Mouse (Mus musculus) CH12.LX (cell line): ENCODE results near the gene U2surp. TPM values are rescaled to one million over a fixed set of nuclear protein-coding genes. Genes with fewer than 3 reads are reported as not detected.
"Not testable (repeated sequence)": the region's sequence is repeated elsewhere in the genome, so short reads cannot be mapped to it uniquely, and the experiment has no call there.

Source experiments
- DNase-seq: peaks from one replicate; pipeline ENCODE4 v3.0.0-alpha.2; 2013; ENCODE audit errors: extremely low read depth
- H3K27ac ChIP-seq: 2 replicates; pipeline ENCODE4 v1.5.1; 2012; ENCODE audit warnings: low read depth, mild to moderate bottlenecking, control low read depth, moderate library complexity; ENCODE audit not compliant: insufficient read depth
- H3K27me3 ChIP-seq: replicated peaks from 2 replicates; pipeline ENCODE3; 2012; ENCODE audit warnings: inconsistent platforms
- H3K36me3 ChIP-seq, 2 experiments: replicated peaks in 1 of 2; 2 replicates each; pipeline versions ENCODE3 to v1.6.1; 2012; ENCODE audit warnings: inconsistent platforms in 1 of 2, low read length in 1 of 2, mild to moderate bottlenecking in 1 of 2, mixed read lengths in 1 of 2, moderate library complexity in 1 of 2; ENCODE audit not compliant: control insufficient read depth in 1 of 2, insufficient read depth in 1 of 2
- H3K4me1 ChIP-seq, 2 experiments: 2 replicates each; pipeline ENCODE4 v1.6.1; 2012; ENCODE audit warnings: inconsistent platforms in 1 of 2, moderate library complexity in 1 of 2; ENCODE audit not compliant: insufficient read depth in 2 of 2, control insufficient read depth in 1 of 2
- H3K4me2 ChIP-seq: 2 replicates; pipeline ENCODE4 v1.6.1; 2012; ENCODE audit warnings: low read depth, mild to moderate bottlenecking, control low read depth; ENCODE audit not compliant: poor library complexity, insufficient read depth, severe bottlenecking
- H3K4me3 ChIP-seq, 3 experiments: fragments of 150-350 bp in 1 of 3; sonication (generic) in 1 of 3; replicated peaks in 1 of 3; 2 replicates each; pipeline versions ENCODE3 to v1.5.1; 2011 to 2012; ENCODE audit warnings: low read depth in 2 of 3, low read length in 2 of 3, mild to moderate bottlenecking in 2 of 3, moderate library complexity in 2 of 3, control low read depth in 1 of 3, improper control_type of control experiment in 1 of 3, inconsistent platforms in 1 of 3, mixed read lengths in 1 of 3; ENCODE audit not compliant: poor library complexity in 1 of 3
- H3K79me2 ChIP-seq: replicated peaks from 2 replicates; pipeline ENCODE4 v1.6.1; 2012; ENCODE audit warnings: mild to moderate bottlenecking, moderate library complexity; ENCODE audit not compliant: control insufficient read depth, poor library complexity, insufficient read depth, severe bottlenecking; ENCODE audit errors: extremely low read depth
- H3K9ac ChIP-seq: 2 replicates; pipeline ENCODE4 v1.6.1; 2012; ENCODE audit warnings: low read depth, mild to moderate bottlenecking, control low read depth, moderate library complexity; ENCODE audit not compliant: insufficient read depth
- H3K9me3 ChIP-seq: replicated peaks from 2 replicates; pipeline ENCODE3; 2012; ENCODE audit warnings: low read length, inconsistent platforms, mixed read lengths
- BHLHE40 ChIP-seq: IDR thresholded peaks from 2 replicates; pipeline ENCODE4 v1.6.1; 2011; ENCODE audit warnings: mild to moderate bottlenecking, low read depth, low read length, improper control_type of control experiment
- CTCF ChIP-seq, 2 experiments: IDR thresholded peaks in 1 of 2; conservative IDR thresholded peaks in 1 of 2; 2 replicates each; pipeline ENCODE4 v1.5.1; 2011 to 2012; ENCODE audit warnings: low read depth in 2 of 2, low read length in 2 of 2, improper control_type of control experiment in 1 of 2, inconsistent platforms in 1 of 2, mild to moderate bottlenecking in 1 of 2, moderate library complexity in 1 of 2
- GABPA ChIP-seq: IDR thresholded peaks from 2 replicates; pipeline ENCODE4 v1.6.1; 2012; ENCODE audit warnings: low read depth, low read length, improper control_type of control experiment, inconsistent platforms; ENCODE audit not compliant: insufficient replicate concordance
- JUND ChIP-seq: conservative IDR thresholded peaks from 2 replicates; pipeline ENCODE4 v1.6.1; 2011; ENCODE audit warnings: low read depth, low read length, improper control_type of control experiment
- MAFK ChIP-seq: IDR thresholded peaks from 2 replicates; pipeline ENCODE4 v1.6.1; 2011; ENCODE audit warnings: low read length, improper control_type of control experiment; ENCODE audit not compliant: insufficient replicate concordance
- MYC ChIP-seq: IDR thresholded peaks from 2 replicates; pipeline ENCODE4 v1.6.1; 2011; ENCODE audit warnings: low read depth, mild to moderate bottlenecking, improper control_type of control experiment, low read length
- NELFE ChIP-seq: IDR thresholded peaks from 2 replicates; pipeline ENCODE4 v1.6.1; 2011; ENCODE audit warnings: low read depth, low read length, improper control_type of control experiment
- RAD21 ChIP-seq: IDR thresholded peaks from 2 replicates; pipeline ENCODE4 v1.6.1; 2011; ENCODE audit warnings: low read depth, mild to moderate bottlenecking, low read length, improper control_type of control experiment, moderate library complexity
- ZMIZ1 ChIP-seq: IDR thresholded peaks from 2 replicates; pipeline ENCODE4 v1.6.1; 2012; ENCODE audit warnings: low read depth, mild to moderate bottlenecking, inconsistent platforms, low read length, improper control_type of control experiment
- dilution Hi-C: fragments of 300-500 bp; cut with MboI; formaldehyde crosslinking; loops from 2 replicates; pipeline ENCODE4 v1.14.3; 2020; ENCODE audit warnings: low sequenced_read_pairs; ENCODE audit not compliant: extremely low pct_unique_long_range_greater_than_20kb, extremely low pct_ligation_motif_present
- in situ Hi-C: fragments of 300-500 bp; cut with MboI; formaldehyde crosslinking; loops from 3 replicates; pipeline ENCODE4 v1.14.3; 2019; ENCODE audit warnings: low sequenced_read_pairs, low pct_ligation_motif_present, low pct_unique_long_range_greater_than_20kb, mixed read lengths
- polyA plus RNA-seq: library from polyadenylated mRNA; unstranded; fragments of >175 nt; gene quantifications from 2 replicates; pipeline ENCODE4 v1.2.1, GENCODE M21; 2012; ENCODE audit warnings: low read depth; ENCODE audit not compliant: insufficient read length
- total RNA-seq, 2 experiments: library from RNA; depleted of rRNA; stranded (reverse); fragments of 300-350 nt in 1 of 2; fragments of >200 nt in 1 of 2; gene quantifications; 2 replicates each; pipeline ENCODE4 v1.2.3; 2012 to 2014

U2surp gene
- total and polyA plus RNA-seq, 3 experiments: 46.5 to 103 (median 87.7) TPM

- Histone ChIP-seq H3K9me3 (no peaks in the 10 kb centered on the region), H3K4me2 (no peak overlapping the region), H3K27ac (no peak overlapping the region), H3K9ac (no peak overlapping the region), H3K27me3 (no peaks in the 10 kb centered on the region), H3K79me2 (no peaks in the 10 kb centered on the region; the same call in 1 of the 2 replicates), H3K4me3 (no peak overlapping the region), H3K36me3 (peaks cover 37 to 77% of the 10 kb centered on the region in 2 experiments), H3K4me1 (peaks cover 0 to 7% of the 10 kb centered on the region in 2 experiments; a peak in 1 of 4 replicates)
- dilution Hi-C loops: no loop called here
- peak; percentile 42 for DNase-seq
- in situ Hi-C loops: no loop called here
- 0 out of 2 replicates have a peak, but pooled peaks have one; percentile 47 for TF ChIP-seq MYC
- peak; percentile 56 for TF ChIP-seq RAD21
- no peak for TF ChIP-seq MAFK
- peak in 1 of 2 experiments; percentile 65; a peak in 3 of 4 replicates for TF ChIP-seq CTCF (conservative IDR thresholded peaks at IDR 0.05 in 1 of 2, IDR thresholded peaks at IDR 0.05 in 1 of 2; ENCODE audit: low read depth in 2 of 2, low read length in 2 of 2)
- TF ChIP-seq ZMIZ1: no peak
Measured at GRCm38 (mm10) chr9:95472926-95473325, 38.9 kb downstream of the U2surp start.

GRCm38 (mm10) chr9:95469011-95469576 is 42.7 kb downstream of the U2surp start:
- H3K79me2 ChIP-seq, H3K4me3 ChIP-seq, H3K9me3 ChIP-seq, H3K9ac ChIP-seq, in situ Hi-C loops, H3K4me1 ChIP-seq, H3K4me2 ChIP-seq, H3K27ac ChIP-seq, H3K27me3 ChIP-seq, dilution Hi-C loops: not testable (repeated sequence)
- peak; percentile 15 for DNase-seq
- H3K36me3 ChIP-seq: peaks cover 37 to 80% of the 10 kb centered on the region in 2 experiments

GRCm38 (mm10) chr9:95464028-95464427 is 47.8 kb downstream of the U2surp start:
- no peak overlapping the region for H3K4me3 ChIP-seq
- no peaks in the 10 kb centered on the region for H3K9me3 ChIP-seq
- no peak overlapping the region for H3K4me2 ChIP-seq
- H3K9ac ChIP-seq: no peak overlapping the region
- dilution Hi-C loops (no loop called here), in situ Hi-C loops (no loop called here)
- no peaks in the 10 kb centered on the region for H3K4me1 ChIP-seq
- H3K36me3 ChIP-seq: peaks cover 26 to 81% of the 10 kb centered on the region in 2 experiments
- no peaks in the 10 kb centered on the region; the same call in 1 of the 2 replicates for H3K79me2 ChIP-seq
- H3K27me3 ChIP-seq: no peaks in the 10 kb centered on the region
- no peak overlapping the region for H3K27ac ChIP-seq
- TF ChIP-seq NELFE (no peak), BHLHE40 (no peak), GABPA (no peak), JUND (no peak), CTCF (conservative IDR thresholded peaks at IDR 0.05 in 1 of 2, IDR thresholded peaks at IDR 0.05 in 1 of 2; ENCODE audit: low read depth in 2 of 2, low read length in 2 of 2) (no peak)
- DNase-seq: no peak
